9 mouse cellular contexts compared by ENCODE assay signal in the genomic region with DNA sequence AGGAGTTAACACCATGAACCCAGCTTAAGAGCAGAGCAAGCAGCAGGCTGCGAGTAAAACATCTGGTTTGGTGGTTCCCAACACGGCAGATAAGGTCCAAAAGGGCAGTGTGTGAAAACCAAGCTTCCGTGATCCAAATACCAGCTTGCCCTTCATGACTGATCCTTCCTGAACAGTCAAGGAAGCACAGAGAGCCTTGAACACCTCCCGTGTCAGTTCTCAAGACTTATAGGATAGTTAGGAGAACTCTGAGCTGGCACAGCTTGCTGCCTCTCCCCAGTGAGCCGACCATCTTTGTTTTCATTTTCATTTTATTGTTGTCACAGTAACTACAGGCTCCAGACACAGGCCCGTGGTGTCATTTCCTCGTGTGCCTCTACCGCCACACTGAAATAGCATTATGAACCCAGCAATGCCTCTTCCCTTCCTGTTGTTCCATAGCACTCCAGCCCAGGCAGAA. TPM values are rescaled to one million over a fixed set of nuclear protein-coding genes. Genes with fewer than 3 reads are reported as not detected.
DNase-seq lines count a peak whose midpoint lies in the region; ATAC-seq and TF ChIP-seq lines count a peak whose summit lies in the region.
"Had no signal": no experiment of that assay in that cellular context is flagged by ENCODE, and none has a peak within 500 bp of the region (broad histone marks: within the 10 kb centered on the region; RNA-seq: fewer than 3 reads in every experiment).

No protein-coding gene starts in this region.

- no peaks in the 10 kb centered on the region for H3K9me3 ChIP-seq in stomach, postnatal 0 days (ENCODE audit: control insufficient read depth, low read length)

- H3K27ac ChIP-seq in thymus, adult 2 months (ENCODE audit: control insufficient read depth, insufficient read depth, low read length), result peak overlapping the region; percentile 19; the same call in 1 of the 2 replicates
- peak overlapping the region; percentile 84 for H3K27ac ChIP-seq in stomach, postnatal 0 days (replicated peaks)

- peaks cover 4% of the 10 kb centered on the region for H3K4me1 ChIP-seq in thymus, adult 2 months (replicated peaks; ENCODE audit: control insufficient read depth, insufficient read depth, low read length)
- H3K4me1 ChIP-seq in stomach, postnatal 0 days (replicated peaks; ENCODE audit: control insufficient read depth, insufficient read depth), result 0 out of 2 replicates have a peak, but pooled peaks cover 4% of the 10 kb centered on the region

- no peak for TF ChIP-seq CTCF in thymus, adult 2 months (IDR thresholded peaks at IDR 0.05; ENCODE audit: borderline replicate concordance, control insufficient read depth, extremely low read depth, insufficient read depth, low read length, poor library complexity)
- no peak for TF ChIP-seq CTCF in stomach, postnatal 0 days (IDR thresholded peaks at IDR 0.05; ENCODE audit: low read depth)

- no peak; the same call in 1 of the 2 replicates for ATAC-seq in stomach, postnatal 0 days (ENCODE audit: low FRiP score, low TSS enrichment)

- no peak for TF ChIP-seq EP300 in stomach, postnatal 0 days (optimal IDR thresholded peaks at IDR 0.05)

- no peaks in the 10 kb centered on the region for H3K27me3 ChIP-seq in thymus, adult 2 months (ENCODE audit: control insufficient read depth, insufficient read depth, low read length)
- no peaks in the 10 kb centered on the region for H3K27me3 ChIP-seq in stomach, postnatal 0 days (ENCODE audit: control insufficient read depth, insufficient read depth, low read length)

- WGBS in thymus, adult 2 months, result 39% methylated on average over 8 of the region's 8 CpGs
- 54% methylated on average over 8 of the region's 8 CpGs for WGBS in stomach, postnatal 0 days

- TF ChIP-seq POLR2A in thymus, adult 2 months (IDR thresholded peaks at IDR 0.05; ENCODE audit: control insufficient read depth, extremely low read depth, insufficient read depth, low read length, poor library complexity), result no peak

- H3K9ac ChIP-seq in stomach, postnatal 0 days (ENCODE audit: low read length), result no peak overlapping the region

- no peak overlapping the region for H3K4me3 ChIP-seq in thymus, adult 2 months (ENCODE audit: control insufficient read depth, insufficient read depth, low read length)
- H3K4me3 ChIP-seq in stomach, postnatal 0 days (ENCODE audit: low read depth, low read length), result no peak overlapping the region

- H3K36me3 ChIP-seq in thymus, adult 2 months (ENCODE audit: control insufficient read depth, insufficient read depth, low read length), result no peaks in the 10 kb centered on the region
- H3K36me3 ChIP-seq in stomach, postnatal 0 days (ENCODE audit: control insufficient read depth, insufficient read depth, low read length), result no peaks in the 10 kb centered on the region

- peak; percentile 51 for DNase-seq in adrenal gland, adult 2 months
- DNase-seq in adrenal gland, postnatal 25 days, result no peak
- no peak for DNase-seq in thymus, adult 2 months
- DNase-seq in thymus, postnatal 4 days, result no peak
- DNase-seq in lung, postnatal 10 days, result peak; percentile 47
- DNase-seq in stomach, postnatal 0 days (ENCODE audit: low spot score), result no peak
- DNase-seq in ovary, adult 18-20 months (ENCODE audit: low spot score), result no peak
- DNase-seq in urinary bladder, postnatal 36 days (ENCODE audit: low spot score in 2 of 2), result no peak
- DNase-seq: cerebellum, adult 11-12 months had no signal

- H3K4me2 ChIP-seq in stomach, postnatal 0 days (replicated peaks; ENCODE audit: low read depth), result peak overlapping the region; percentile 36

RNA-seq across cellular contexts. Expression of a gene that starts 42.0 kb away (rescaled TPM):
- 10 to 100 TPM; 51.8 to 75.4 TPM for total RNA-seq in adrenal gland, adult 2 months (2021)
- 4.5 and 7.9 TPM in 2 replicates for polyA plus RNA-seq in adrenal gland, adult 2 months (2012; rRNA removed)
- 108 and 113 TPM in 2 replicates for total RNA-seq in adrenal gland, postnatal 25 days (2021)
- 0.51 and 0.90 TPM in 2 replicates for polyA plus RNA-seq in thymus, adult 2 months (2012; rRNA removed)
- polyA plus RNA-seq in stomach, postnatal 0 days (2015; fragmentation: Nextera tagmentation; extraction: Ambion mirVana), result 7.4 and 9.6 TPM in 2 replicates

Comparison
In these comparisons a context has a peak if more than half of its experiments do, and no peak if none do; other contexts are left out.
1. DNase-seq: peak in adrenal gland, adult 2 months (single experiment) and lung, postnatal 10 days (single experiment); none in adrenal gland, postnatal 25 days (single experiment), thymus, adult 2 months (single experiment), thymus, postnatal 4 days (single experiment), stomach, postnatal 0 days (single experiment), ovary, adult 18-20 months (single experiment) and urinary bladder, postnatal 36 days (0 of 2).